Mouse (Mus musculus) midbrain, embryonic 13.5 days (tissue): ENCODE data around the gene Aldh4a1. TPM values are rescaled to one million over a fixed set of nuclear protein-coding genes. Genes with fewer than 3 reads are reported as not detected.

Experiments
- ATAC-seq: fragments of 200-750 bp; cut with Nextera tagmentation; 2 replicates; pipeline ENCODE4 v1.8.0; 2017; ENCODE audit warnings: mild to moderate bottlenecking, moderate TSS enrichment, moderate library complexity
- H3K27ac ChIP-seq: fragments of 300-500 bp; sonication (generic); 2 replicates; pipeline ENCODE4 v1.5.1; 2015; ENCODE audit warnings: inconsistent platforms, mild to moderate bottlenecking, moderate library complexity
- H3K27me3 ChIP-seq: fragments of 300-500 bp; sonication (generic); 2 replicates; pipeline ENCODE4 v1.6.1; 2015; ENCODE audit warnings: mild to moderate bottlenecking, inconsistent platforms
- H3K36me3 ChIP-seq: fragments of 300-500 bp; sonication (generic); 2 replicates; pipeline ENCODE4 v1.6.1; 2015; ENCODE audit warnings: mild to moderate bottlenecking, inconsistent platforms
- H3K4me1 ChIP-seq: fragments of 300-500 bp; sonication (generic); replicated peaks from 2 replicates; pipeline ENCODE4 v1.6.1; 2015; ENCODE audit warnings: inconsistent platforms
- H3K4me2 ChIP-seq: fragments of 300-500 bp; sonication (generic); replicated peaks from 2 replicates; pipeline ENCODE4 v1.6.1; 2015; ENCODE audit warnings: moderate library complexity, mild to moderate bottlenecking, inconsistent platforms
- H3K4me3 ChIP-seq: fragments of 300-500 bp; sonication (generic); replicated peaks from 2 replicates; pipeline ENCODE4 v1.5.1; 2015; ENCODE audit warnings: mild to moderate bottlenecking, inconsistent platforms
- H3K9ac ChIP-seq: fragments of 300-500 bp; sonication (generic); replicated peaks from 2 replicates; pipeline ENCODE4 v1.6.1; 2015; ENCODE audit warnings: mild to moderate bottlenecking, inconsistent platforms
- H3K9me3 ChIP-seq: fragments of 300-500 bp; sonication (generic); 2 replicates; pipeline ENCODE4 v1.6.1; 2016; ENCODE audit warnings: mild to moderate bottlenecking, inconsistent platforms
- WGBS: fragments of 180-500 bp; shearing (Covaris S2); methylation state at CpG from one replicate; pipeline ENCODE4 v1.1.7; 2015; 5-methylcytosine and 5-hydroxymethylcytosine counted together
- polyA plus RNA-seq: library from polyadenylated mRNA; unstranded; fragments of >200 nt; fragmentation: Nextera tagmentation; extraction: Ambion mirVana; gene quantifications from 2 replicates; pipeline ENCODE4 v1.2.1, GENCODE M21; 2015

The Aldh4a1 gene
- polyA plus RNA-seq, 1 experiment from 2014 or later: 20.0 TPM

DNA sequence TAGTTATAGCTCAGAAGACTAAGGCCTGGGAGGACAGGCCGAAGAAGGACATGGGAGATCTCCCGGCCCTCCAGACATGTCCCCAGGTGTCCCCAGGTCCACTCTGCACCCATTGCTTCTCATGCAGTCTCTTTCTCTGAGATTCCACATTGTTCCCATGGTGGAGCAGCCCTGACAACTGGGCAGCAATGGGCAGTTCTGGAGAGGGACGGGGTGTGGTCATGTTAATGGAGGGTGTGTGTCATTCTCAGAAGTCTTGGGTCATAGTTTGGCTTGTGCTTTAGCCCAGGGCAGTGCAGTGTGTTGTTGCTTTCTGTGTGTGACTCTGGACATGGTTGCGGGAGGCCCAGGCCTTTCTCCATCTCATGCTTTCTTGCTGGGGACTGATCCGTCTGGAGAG, 15.9 kb upstream of the Aldh4a1 start:
- Histone ChIP-seq H3K36me3 (peaks cover 22% of the 10 kb centered on the region; the same call in 1 of the 2 replicates), H3K4me2 (no peak overlapping the region), H3K4me3 (no peak overlapping the region), H3K27ac (no peak overlapping the region), H3K9me3 (no peaks in the 10 kb centered on the region), H3K4me1 (peaks cover 19% of the 10 kb centered on the region), H3K9ac (no peak overlapping the region), H3K27me3 (no peaks in the 10 kb centered on the region)
- WGBS: 95% methylated on average over 5 of the region's 5 CpGs
- ATAC-seq: no peak

GRCm38 (mm10) chr4:139608975-139609374, 13.7 kb upstream of the Aldh4a1 start:
- peaks cover 7% of the 10 kb centered on the region; the same call in 1 of the 2 replicates for H3K9me3 ChIP-seq
- H3K27ac ChIP-seq: no peak overlapping the region
- ATAC-seq: no peak
- no peak overlapping the region for H3K4me3 ChIP-seq
- no peak overlapping the region for H3K9ac ChIP-seq
- H3K36me3 ChIP-seq: peaks cover 34% of the 10 kb centered on the region
- 67% methylated on average over 4 of the region's 4 CpGs for WGBS
- no peaks in the 10 kb centered on the region for H3K27me3 ChIP-seq
- H3K4me2 ChIP-seq: no peak overlapping the region
- H3K4me1 ChIP-seq: peaks cover 11% of the 10 kb centered on the region; the same call in 1 of the 2 replicates

DNA sequence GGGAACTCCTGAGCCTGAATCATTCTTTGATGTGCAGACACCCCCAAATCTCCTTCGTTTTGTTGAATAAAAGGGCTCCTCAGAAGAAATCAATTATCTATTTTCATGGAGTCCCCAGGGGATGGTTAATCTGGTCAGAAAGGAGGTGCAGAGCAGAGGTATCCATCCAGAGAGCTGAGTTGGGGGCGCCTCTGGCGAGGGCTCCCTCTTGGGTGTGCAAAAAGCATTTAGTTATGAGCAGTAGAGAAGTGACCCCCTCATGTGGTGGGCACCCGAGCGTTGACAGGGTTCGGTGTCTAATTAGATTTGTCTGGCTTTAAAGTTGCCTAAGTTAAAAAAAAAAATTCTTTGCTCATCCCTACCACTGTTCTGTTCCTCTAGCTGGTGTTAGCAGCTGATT, 11.7 kb upstream of the Aldh4a1 start:
- Histone ChIP-seq H3K9ac (no peak overlapping the region), H3K9me3 (peaks cover 7% of the 10 kb centered on the region; the same call in 1 of the 2 replicates), H3K27ac (peak overlapping the region; percentile 65), H3K27me3 (no peaks in the 10 kb centered on the region), H3K36me3 (peaks cover 43% of the 10 kb centered on the region), H3K4me2 (no peak overlapping the region), H3K4me1 (peaks cover 19% of the 10 kb centered on the region), H3K4me3 (no peak overlapping the region)
- 0 out of 2 replicates have a peak, but pooled peaks have one; percentile 38 for ATAC-seq
- WGBS: 48% methylated on average over 6 of the region's 6 CpGs

- H3K27ac ChIP-seq: 0 out of 2 replicates have a peak overlapping the region, but pooled peaks have one; percentile 25
- peaks cover 7% of the 10 kb centered on the region; the same call in 1 of the 2 replicates for H3K9me3 ChIP-seq
- peaks cover 21% of the 10 kb centered on the region for H3K4me1 ChIP-seq
- H3K36me3 ChIP-seq: peaks cover 37% of the 10 kb centered on the region
- H3K4me2 ChIP-seq: peak overlapping the region; percentile 46
- H3K9ac ChIP-seq: peak overlapping the region; percentile 41; the same call in 1 of the 2 replicates
- WGBS: 5% methylated on average over 10 of the region's 10 CpGs
- H3K4me3 ChIP-seq: peak overlapping the region; percentile 18; the same call in 1 of the 2 replicates
- no peaks in the 10 kb centered on the region for H3K27me3 ChIP-seq
- peak; percentile 64; the same call in 1 of the 2 replicates for ATAC-seq
These were observed 11.1 kb upstream of the Aldh4a1 start for GRCm38 (mm10) chr4:139611542-139611953.

DNA sequence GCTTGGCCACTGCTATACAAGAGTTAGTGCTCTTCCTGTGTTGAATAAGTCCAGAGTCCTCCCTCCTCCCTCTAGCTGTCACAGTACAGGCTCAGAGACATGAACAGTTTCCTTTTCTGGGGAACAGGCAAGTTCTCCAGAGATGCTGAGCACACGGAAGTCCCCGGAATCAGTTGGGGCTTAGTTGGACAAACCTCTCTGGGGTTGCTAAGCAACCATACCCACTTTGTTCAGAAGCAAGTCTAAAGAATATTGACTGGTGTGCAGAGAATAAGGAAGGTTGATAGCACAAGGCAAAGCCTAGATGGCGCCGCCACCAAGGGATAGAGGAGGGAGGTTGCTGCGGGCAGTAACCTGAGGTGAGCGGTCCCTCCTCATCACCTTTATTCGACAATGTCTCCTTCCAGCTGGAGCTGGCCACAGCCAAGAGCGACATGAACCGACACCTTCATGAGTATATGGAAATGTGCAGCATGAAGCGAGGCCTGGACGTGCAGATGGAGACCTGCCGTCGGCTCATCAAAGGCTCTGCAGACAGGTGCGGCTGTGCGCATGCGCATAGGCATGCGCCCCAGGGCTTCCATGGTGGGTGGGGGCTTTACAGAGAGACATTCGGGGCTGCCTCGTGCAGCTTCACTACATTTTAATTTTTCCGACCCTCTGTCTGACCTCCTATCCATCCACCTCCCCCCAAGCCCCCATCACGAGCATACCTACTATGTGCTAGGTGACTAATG, 8.0 kb upstream of the Aldh4a1 start:
- H3K27ac ChIP-seq: no peak overlapping the region

DNA sequence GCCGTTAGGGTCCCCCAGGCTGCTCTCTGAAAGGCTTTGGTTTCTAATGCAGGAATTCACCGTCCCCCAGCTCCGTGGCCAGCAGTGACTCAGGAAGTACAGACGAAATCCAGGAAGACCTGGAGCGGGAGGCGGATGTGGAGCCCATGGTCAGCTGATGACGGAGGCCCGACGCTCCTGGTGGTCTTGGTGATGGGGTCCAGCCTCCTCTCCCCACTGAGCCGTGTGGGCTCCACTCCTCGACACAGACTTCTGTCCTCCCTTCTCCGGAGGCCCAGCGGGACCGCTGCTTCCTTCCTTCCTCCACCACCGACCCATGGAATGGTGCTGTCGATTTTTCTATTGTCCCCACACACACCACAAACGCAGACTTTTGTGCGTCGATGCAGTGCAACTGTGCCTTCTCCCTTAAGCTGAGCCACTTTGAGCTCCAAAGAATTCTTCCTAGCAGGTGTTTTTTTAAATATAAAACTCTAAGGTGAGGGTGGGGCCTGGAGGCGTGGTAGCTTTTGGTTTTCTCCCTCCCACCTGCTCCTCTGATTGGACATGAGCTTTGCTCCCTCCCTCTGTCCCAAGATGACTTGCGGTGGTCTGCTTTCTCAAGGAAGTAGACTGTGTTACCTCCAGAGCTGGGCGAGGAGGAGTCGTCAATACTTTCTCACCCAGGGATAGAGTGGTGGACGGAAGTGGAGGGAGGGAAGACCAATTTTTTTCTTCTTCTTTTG, 6.2 kb upstream of the Aldh4a1 start:
- peak overlapping the region; percentile 70 for H3K4me2 ChIP-seq
- H3K4me3 ChIP-seq: peak overlapping the region; percentile 48
- peak overlapping the region; percentile 68 for H3K9ac ChIP-seq
- H3K27ac ChIP-seq: peak overlapping the region; percentile 64
- peaks cover 7% of the 10 kb centered on the region; the same call in 1 of the 2 replicates for H3K9me3 ChIP-seq
- H3K27me3 ChIP-seq: no peaks in the 10 kb centered on the region
- 4% methylated on average over 24 of the region's 24 CpGs for WGBS
- peaks cover 27% of the 10 kb centered on the region for H3K36me3 ChIP-seq
- peaks cover 21% of the 10 kb centered on the region for H3K4me1 ChIP-seq
- ATAC-seq: peak; percentile 84

More for the DNA sequence above, 8.0 kb upstream of the Aldh4a1 start:
- H3K4me3 ChIP-seq: no peak overlapping the region
- no peak for ATAC-seq
- peaks cover 27% of the 10 kb centered on the region for H3K36me3 ChIP-seq
- peaks cover 7% of the 10 kb centered on the region; the same call in 1 of the 2 replicates for H3K9me3 ChIP-seq
- no peak overlapping the region for H3K4me2 ChIP-seq
- peaks cover 26% of the 10 kb centered on the region for H3K4me1 ChIP-seq
- WGBS: 87% methylated on average over 21 of the region's 21 CpGs
- no peak overlapping the region for H3K9ac ChIP-seq
- no peaks in the 10 kb centered on the region for H3K27me3 ChIP-seq

GRCm38 (mm10) chr4:139617001-139617364, 5.7 kb upstream of the Aldh4a1 start:
- H3K4me3 ChIP-seq: peak overlapping the region; percentile 48
- H3K27ac ChIP-seq: peak overlapping the region; percentile 64; the same call in 1 of the 2 replicates
- peak overlapping the region; percentile 70 for H3K4me2 ChIP-seq
- WGBS: 51% methylated on average over 3 of the region's 3 CpGs
- no peak for ATAC-seq
- peak overlapping the region; percentile 68; the same call in 1 of the 2 replicates for H3K9ac ChIP-seq
- H3K4me1 ChIP-seq: peaks cover 23% of the 10 kb centered on the region
- peaks cover 27% of the 10 kb centered on the region for H3K36me3 ChIP-seq
- peaks cover 7% of the 10 kb centered on the region; the same call in 1 of the 2 replicates for H3K9me3 ChIP-seq
- H3K27me3 ChIP-seq: no peaks in the 10 kb centered on the region

DNA sequence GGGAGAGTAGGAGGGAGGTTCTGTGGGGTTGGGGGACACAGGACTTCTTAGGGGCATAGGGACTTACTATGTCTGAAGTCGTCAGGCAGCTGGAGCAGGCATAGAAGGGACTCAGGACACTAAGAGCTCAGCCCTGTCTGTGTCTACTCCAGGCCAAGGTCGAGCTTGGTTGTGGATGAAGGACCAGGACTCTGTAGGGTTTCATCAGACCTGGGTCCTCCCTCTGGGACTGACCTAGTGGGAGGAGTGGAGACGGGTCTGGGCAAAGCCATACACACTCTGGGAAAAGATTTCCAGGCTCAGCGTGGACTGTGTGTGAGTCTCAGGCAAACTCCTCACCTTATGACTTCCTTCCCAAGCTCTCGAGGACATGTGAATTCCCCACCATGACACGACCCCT, 2.9 kb upstream of the Aldh4a1 start:
- no peak overlapping the region for H3K4me2 ChIP-seq
- H3K4me1 ChIP-seq: peaks cover 39% of the 10 kb centered on the region
- no peak overlapping the region for H3K9ac ChIP-seq
- H3K4me3 ChIP-seq: no peak overlapping the region
- no peak overlapping the region for H3K27ac ChIP-seq
- no peaks in the 10 kb centered on the region for H3K9me3 ChIP-seq
- peaks cover 6% of the 10 kb centered on the region for H3K36me3 ChIP-seq
- no peak for ATAC-seq
- 73% methylated on average over 6 of the region's 6 CpGs for WGBS
- H3K27me3 ChIP-seq: no peaks in the 10 kb centered on the region

- ATAC-seq: no peak
- Histone ChIP-seq H3K36me3 (no peaks in the 10 kb centered on the region; the same call in none of the 2 replicates), H3K27ac (peak overlapping the region; percentile 90; the same call in 1 of the 2 replicates), H3K4me3 (peak overlapping the region; percentile 57), H3K9ac (peak overlapping the region; percentile 68), H3K9me3 (no peaks in the 10 kb centered on the region), H3K4me1 (peaks cover 23% of the 10 kb centered on the region), H3K4me2 (peak overlapping the region; percentile 77), H3K27me3 (no peaks in the 10 kb centered on the region)
- 29% methylated on average over 21 of the region's 21 CpGs for WGBS
These were observed 909 bp downstream of the Aldh4a1 start for GRCm38 (mm10) chr4:139623434-139624115.

DNA sequence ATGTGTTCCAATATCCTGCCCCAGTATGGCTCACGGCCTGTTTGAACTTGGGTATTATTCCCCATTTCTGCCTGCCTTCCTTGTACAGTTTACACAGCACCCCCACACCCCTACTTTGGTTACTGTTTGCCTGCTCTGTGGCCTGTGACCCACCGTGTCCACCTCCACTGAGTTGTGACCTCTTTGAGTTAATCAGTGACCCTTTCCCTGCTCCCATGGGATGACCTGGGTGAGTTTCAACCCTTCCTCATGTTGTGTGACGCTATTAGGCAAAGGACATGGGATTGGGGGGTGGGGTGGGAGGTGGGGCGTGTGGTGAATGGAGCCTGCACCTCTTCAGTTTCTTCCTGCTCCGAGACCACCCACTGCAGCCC, 1.4 kb downstream of the Aldh4a1 start:
- WGBS: 71% methylated on average over 5 of the region's 5 CpGs
- no peak overlapping the region for H3K27ac ChIP-seq
- no peaks in the 10 kb centered on the region for H3K9me3 ChIP-seq
- H3K9ac ChIP-seq: peak overlapping the region; percentile 68
- H3K4me3 ChIP-seq: peak overlapping the region; percentile 57
- H3K4me1 ChIP-seq: peaks cover 23% of the 10 kb centered on the region
- no peaks in the 10 kb centered on the region for H3K27me3 ChIP-seq
- peaks cover 2% of the 10 kb centered on the region for H3K36me3 ChIP-seq
- peak overlapping the region; percentile 77 for H3K4me2 ChIP-seq
- ATAC-seq: no peak

DNA sequence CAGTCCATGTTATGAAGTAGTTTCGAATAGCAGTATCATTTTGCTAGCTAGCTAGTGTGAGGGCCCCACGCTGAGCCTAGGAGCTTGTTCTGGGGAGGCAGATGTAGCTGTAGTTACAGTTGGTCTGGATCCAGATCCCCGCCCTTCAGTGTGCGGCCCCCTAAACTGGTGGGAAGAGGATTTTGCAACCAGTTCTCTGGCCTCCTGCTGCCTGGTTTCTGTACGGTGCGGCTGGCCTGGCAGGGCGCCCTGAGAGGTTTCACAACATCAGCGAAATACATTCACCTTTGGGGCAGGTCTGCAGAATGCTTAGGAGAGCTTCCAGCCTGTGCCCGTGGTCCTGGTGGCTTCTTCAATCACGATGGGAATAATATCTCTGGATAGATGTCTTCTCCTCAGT, 2.0 kb downstream of the Aldh4a1 start:
- H3K9me3 ChIP-seq: no peaks in the 10 kb centered on the region
- H3K27me3 ChIP-seq: no peaks in the 10 kb centered on the region
- H3K4me3 ChIP-seq: no peak overlapping the region; the same call in 1 of the 2 replicates
- H3K27ac ChIP-seq: no peak overlapping the region
- H3K4me1 ChIP-seq: peaks cover 23% of the 10 kb centered on the region
- peaks cover 2% of the 10 kb centered on the region for H3K36me3 ChIP-seq
- no peak for ATAC-seq
- 87% methylated on average over 10 of the region's 10 CpGs for WGBS
- H3K4me2 ChIP-seq: peak overlapping the region; percentile 77; the same call in 1 of the 2 replicates
- H3K9ac ChIP-seq: no peak overlapping the region
